Mouse (Mus musculus): ENCODE measurements around the gene Slc9a7. TPM values are rescaled to one million over a fixed set of nuclear protein-coding genes. Genes with fewer than 3 reads are reported as not detected.
A peak's percentile ranks its signal among the peaks of the same experiment; 100 is the strongest.

The Slc9a7 gene
- total and polyA plus RNA-seq, 3 experiments, result 20.7 to 26.0 (median 21.6) TPM

DNA sequence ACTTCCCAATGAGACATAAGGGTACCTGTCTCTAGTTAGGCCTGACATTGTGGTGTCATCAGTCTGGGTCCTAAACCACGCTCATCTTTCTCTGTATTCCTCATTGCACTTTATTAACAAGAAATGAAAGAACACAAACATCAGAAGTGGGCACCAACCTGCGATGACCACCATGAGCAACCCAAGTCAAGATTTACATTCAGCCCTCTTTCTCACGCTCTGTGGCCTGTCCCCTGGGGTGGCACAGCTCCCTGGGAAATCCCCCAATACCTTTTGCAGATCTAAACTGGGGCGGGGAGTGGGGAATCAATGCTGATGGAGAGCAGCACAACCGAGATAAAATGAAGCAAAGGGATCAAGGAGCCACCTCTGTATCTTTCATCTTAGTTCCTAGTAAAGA is 892 bp downstream of the Slc9a7 start:
- peak overlapping the region; percentile 71 to 100 (median 78) for H3K4me3 ChIP-seq (replicated peaks in 1 of 3; ENCODE audit: low read depth in 2 of 3, low read length in 2 of 3, poor library complexity in 1 of 3)
- H3K9ac ChIP-seq (ENCODE audit: insufficient read depth, low read depth), result peak overlapping the region; percentile 93; the same call in 1 of the 2 replicates
- H3K79me2 ChIP-seq (replicated peaks; ENCODE audit: control insufficient read depth, extremely low read depth, insufficient read depth, poor library complexity, severe bottlenecking), result peaks cover 29% of the 10 kb centered on the region
- no peaks in the 10 kb centered on the region for H3K9me3 ChIP-seq (replicated peaks; ENCODE audit: low read length)
- DNase-seq (ENCODE audit: extremely low read depth), result peak; percentile 70
- no peak for TF ChIP-seq ELF1 (IDR thresholded peaks at IDR 0.05; ENCODE audit: low read depth, low read length)
- peak; percentile 48; the same call in 1 of the 2 replicates for TF ChIP-seq MXI1 (IDR thresholded peaks at IDR 0.05; ENCODE audit: low read depth, low read length)
- no peak for TF ChIP-seq CHD1 (IDR thresholded peaks at IDR 0.05; ENCODE audit: low read depth, low read length)
- TF ChIP-seq IRF4 (IDR thresholded peaks at IDR 0.05; ENCODE audit: low read depth, low read length), result peak; percentile 19; the same call in 1 of the 2 replicates
- TF ChIP-seq TCF12 (IDR thresholded peaks at IDR 0.05; ENCODE audit: low read depth, low read length), result 0 out of 2 replicates have a peak, but pooled peaks have one; percentile 52
- TF ChIP-seq CTCF (conservative IDR thresholded peaks at IDR 0.05 in 1 of 2, IDR thresholded peaks at IDR 0.05 in 1 of 2; ENCODE audit: low read depth in 2 of 2, low read length in 2 of 2), result no peak
- TF ChIP-seq BHLHE40 (IDR thresholded peaks at IDR 0.05; ENCODE audit: low read depth, low read length), result peak; percentile 66
- 0 out of 2 replicates have a peak, but pooled peaks have one; percentile 19 for TF ChIP-seq MAZ (IDR thresholded peaks at IDR 0.05; ENCODE audit: low read depth, low read length)
- TF ChIP-seq ETS1 (conservative IDR thresholded peaks at IDR 0.05; ENCODE audit: low read depth, low read length), result peak; percentile 15; the same call in 1 of the 2 replicates
- 0 out of 2 replicates have a peak, but pooled peaks have one; percentile 24 for TF ChIP-seq EP300 (IDR thresholded peaks at IDR 0.05; ENCODE audit: low read length)
- peak; percentile 31; the same call in 1 of the 2 replicates for TF ChIP-seq SIN3A (IDR thresholded peaks at IDR 0.05; ENCODE audit: low read length)
- peak overlapping the region; percentile 74; the same call in 1 of the 2 replicates for H3K4me2 ChIP-seq (ENCODE audit: insufficient read depth, low read depth, poor library complexity, severe bottlenecking)
- H3K27ac ChIP-seq (ENCODE audit: insufficient read depth, low read depth), result peak overlapping the region; percentile 92
- no peaks in the 10 kb centered on the region for H3K36me3 ChIP-seq (replicated peaks in 1 of 2; ENCODE audit: control insufficient read depth in 1 of 2, insufficient read depth in 1 of 2, low read length in 1 of 2)
- dilution Hi-C loops (cut with MboI; ENCODE audit: extremely low pct_ligation_motif_present, extremely low pct_unique_long_range_greater_than_20kb, low sequenced_read_pairs), result no loop called here
- H3K27me3 ChIP-seq (replicated peaks), result no peaks in the 10 kb centered on the region
- in situ Hi-C loops (cut with MboI; ENCODE audit: low pct_ligation_motif_present, low pct_unique_long_range_greater_than_20kb, low sequenced_read_pairs), result no loop called here
- H3K4me1 ChIP-seq (ENCODE audit: control insufficient read depth in 1 of 2, insufficient read depth in 2 of 2), result peaks cover 6 to 20% of the 10 kb centered on the region in 2 experiments; a peak in 3 of 4 replicates

DNA sequence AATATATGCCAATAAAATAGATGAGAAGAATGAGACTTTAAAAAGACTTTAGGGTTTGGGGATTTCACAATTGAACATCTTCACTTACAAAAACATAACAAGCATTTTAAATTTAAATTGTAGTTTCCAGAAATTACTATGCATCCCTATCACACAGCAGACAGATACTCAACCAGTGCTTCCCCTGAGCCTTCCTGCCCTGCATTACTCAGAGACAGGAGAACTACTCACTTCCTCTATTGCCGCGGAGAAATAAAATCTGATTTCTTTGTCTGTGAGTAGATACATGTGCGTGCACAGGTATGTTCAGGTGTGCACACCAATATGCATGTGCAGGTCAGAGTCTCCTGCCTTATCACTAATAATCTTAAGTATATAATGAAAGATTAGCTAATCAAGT is 2.9 kb downstream of the Slc9a7 start:
- peak overlapping the region; percentile 50 to 78 (median 71) for H3K4me3 ChIP-seq (replicated peaks in 1 of 3; ENCODE audit: low read depth in 2 of 3, low read length in 2 of 3, poor library complexity in 1 of 3)
- no peaks in the 10 kb centered on the region for H3K36me3 ChIP-seq (replicated peaks in 1 of 2; ENCODE audit: control insufficient read depth in 1 of 2, insufficient read depth in 1 of 2, low read length in 1 of 2)
- peaks cover 6 to 20% of the 10 kb centered on the region in 2 experiments; a peak in 3 of 4 replicates for H3K4me1 ChIP-seq (ENCODE audit: control insufficient read depth in 1 of 2, insufficient read depth in 2 of 2)
- no peaks in the 10 kb centered on the region for H3K27me3 ChIP-seq (replicated peaks)
- no peak overlapping the region for H3K27ac ChIP-seq (ENCODE audit: insufficient read depth, low read depth)
- peaks cover 37% of the 10 kb centered on the region for H3K79me2 ChIP-seq (replicated peaks; ENCODE audit: control insufficient read depth, extremely low read depth, insufficient read depth, poor library complexity, severe bottlenecking)
- no peak overlapping the region for H3K9ac ChIP-seq (ENCODE audit: insufficient read depth, low read depth)
- H3K9me3 ChIP-seq (replicated peaks; ENCODE audit: low read length), result no peaks in the 10 kb centered on the region
- DNase-seq (ENCODE audit: extremely low read depth), result peak; percentile 45
- H3K4me2 ChIP-seq (ENCODE audit: insufficient read depth, low read depth, poor library complexity, severe bottlenecking), result peak overlapping the region; percentile 38; the same call in 1 of the 2 replicates
- in situ Hi-C loops (cut with MboI; ENCODE audit: low pct_ligation_motif_present, low pct_unique_long_range_greater_than_20kb, low sequenced_read_pairs) (no loop called here), dilution Hi-C loops (cut with MboI; ENCODE audit: extremely low pct_ligation_motif_present, extremely low pct_unique_long_range_greater_than_20kb, low sequenced_read_pairs) (no loop called here)
- TF ChIP-seq ETS1 (conservative IDR thresholded peaks at IDR 0.05; ENCODE audit: low read depth, low read length) (no peak), SIN3A (IDR thresholded peaks at IDR 0.05; ENCODE audit: low read length) (no peak), MAZ (IDR thresholded peaks at IDR 0.05; ENCODE audit: low read depth, low read length) (no peak), USF2 (conservative IDR thresholded peaks at IDR 0.05; ENCODE audit: low read depth, low read length) (no peak), USF1 (IDR thresholded peaks at IDR 0.05; ENCODE audit: low read depth, low read length) (no peak), ELF1 (IDR thresholded peaks at IDR 0.05; ENCODE audit: low read depth, low read length) (no peak), POLR2A (IDR thresholded peaks at IDR 0.05; ENCODE audit: low read depth, low read length) (no peak), PAX5 (IDR thresholded peaks at IDR 0.05; ENCODE audit: low read length) (no peak), RAD21 (IDR thresholded peaks at IDR 0.05; ENCODE audit: low read depth, low read length) (no peak), MXI1 (IDR thresholded peaks at IDR 0.05; ENCODE audit: low read depth, low read length) (0 out of 2 replicates have a peak, but pooled peaks have one; percentile 15), MAX (IDR thresholded peaks at IDR 0.05; ENCODE audit: low read length) (no peak), ZC3H11A (IDR thresholded peaks at IDR 0.05; ENCODE audit: low read depth, low read length) (no peak), EP300 (IDR thresholded peaks at IDR 0.05; ENCODE audit: low read length) (peak; percentile 59), MEF2A (IDR thresholded peaks at IDR 0.05; ENCODE audit: borderline replicate concordance, low read depth, low read length) (no peak), CHD1 (IDR thresholded peaks at IDR 0.05; ENCODE audit: low read depth, low read length) (no peak), ZKSCAN1 (IDR thresholded peaks at IDR 0.05; ENCODE audit: borderline replicate concordance, low read depth, low read length) (no peak), MAFK (IDR thresholded peaks at IDR 0.05; ENCODE audit: insufficient replicate concordance, low read length) (no peak), ZMIZ1 (IDR thresholded peaks at IDR 0.05; ENCODE audit: low read depth, low read length) (no peak), NRF1 (IDR thresholded peaks at IDR 0.05; ENCODE audit: low read depth, low read length) (no peak), MYC (IDR thresholded peaks at IDR 0.05; ENCODE audit: low read depth, low read length) (0 out of 2 replicates have a peak, but pooled peaks have one; percentile 32), TBP (conservative IDR thresholded peaks at IDR 0.05; ENCODE audit: low read depth, low read length) (no peak), GABPA (IDR thresholded peaks at IDR 0.05; ENCODE audit: insufficient replicate concordance, low read depth, low read length) (no peak), E2F4 (IDR thresholded peaks at IDR 0.05; ENCODE audit: insufficient replicate concordance, low read depth, low read length) (no peak), JUND (conservative IDR thresholded peaks at IDR 0.05; ENCODE audit: low read depth, low read length) (no peak), CTCF (conservative IDR thresholded peaks at IDR 0.05 in 1 of 2, IDR thresholded peaks at IDR 0.05 in 1 of 2; ENCODE audit: low read depth in 2 of 2, low read length in 2 of 2) (no peak), KAT2A (IDR thresholded peaks at IDR 0.05; ENCODE audit: insufficient replicate concordance, low read length) (no peak), BHLHE40 (IDR thresholded peaks at IDR 0.05; ENCODE audit: low read depth, low read length) (peak; percentile 30; the same call in 1 of the 2 replicates), JUN (IDR thresholded peaks at IDR 0.05; ENCODE audit: insufficient read depth, low read depth, low read length) (no peak)
